Mouse (Mus musculus) kidney, embryonic 15.5 days (tissue): ENCODE results near the gene Lpcat3. TPM values are rescaled to one million over a fixed set of nuclear protein-coding genes. Genes with fewer than 3 reads are reported as not detected.

Source experiments
- ATAC-seq: fragments of 200-750 bp; cut with Nextera tagmentation; replicated peaks from 2 replicates; pipeline ENCODE4 v1.8.0; 2017; ENCODE audit warnings: moderate TSS enrichment; ENCODE audit not compliant: low FRiP score
- H3K27ac ChIP-seq: fragments of 300-500 bp; sonication (generic); 2 replicates; pipeline ENCODE4 v1.5.1; 2015; ENCODE audit warnings: mild to moderate bottlenecking, inconsistent platforms
- H3K27me3 ChIP-seq: fragments of 300-500 bp; sonication (generic); 2 replicates; pipeline ENCODE4 v1.6.1; 2015; ENCODE audit warnings: inconsistent platforms
- H3K36me3 ChIP-seq: fragments of 300-500 bp; sonication (generic); 2 replicates; pipeline ENCODE4 v1.6.1; 2015; ENCODE audit warnings: inconsistent platforms
- H3K4me1 ChIP-seq: fragments of 300-500 bp; sonication (generic); 2 replicates; pipeline ENCODE4 v1.6.1; 2015; ENCODE audit warnings: inconsistent platforms
- H3K4me2 ChIP-seq: fragments of 300-500 bp; sonication (generic); 2 replicates; pipeline ENCODE4 v1.6.1; 2015; ENCODE audit warnings: moderate library complexity, mild to moderate bottlenecking, inconsistent platforms
- H3K4me3 ChIP-seq: fragments of 300-500 bp; sonication (generic); replicated peaks from 2 replicates; pipeline ENCODE4 v1.5.1; 2015; ENCODE audit warnings: mild to moderate bottlenecking, inconsistent platforms
- H3K9ac ChIP-seq: fragments of 300-500 bp; sonication (generic); 2 replicates; pipeline ENCODE4 v1.6.1; 2015; ENCODE audit warnings: mild to moderate bottlenecking, inconsistent platforms
- H3K9me3 ChIP-seq: fragments of 300-500 bp; sonication (generic); replicated peaks from 2 replicates; pipeline ENCODE4 v1.6.1; 2016; ENCODE audit warnings: inconsistent platforms
- WGBS: fragments of 180-500 bp; shearing (Covaris S2); methylation state at CpG from one replicate; pipeline ENCODE4 v1.1.7; 2015; ENCODE audit warnings: mixed read lengths; 5-methylcytosine and 5-hydroxymethylcytosine counted together
- microRNA counts: library from miRNA; unstranded; fragments of <30 nt; microRNA quantifications from one replicate; lab custom pipeline; 2016
- microRNA-seq: library from miRNA; unstranded; fragments of <30 nt; microRNA quantifications from one replicate; pipeline ENCODE4, GENCODE M21; 2016
- polyA plus RNA-seq: library from polyadenylated mRNA; unstranded; fragments of >200 nt; fragmentation: Nextera tagmentation; extraction: Ambion mirVana; gene quantifications from 2 replicates; pipeline ENCODE4 v1.2.1, GENCODE M21; 2015

Lpcat3 gene
- polyA plus RNA-seq, 1 experiment from 2014 or later, result 80.4 TPM

GRCm38 (mm10) chr6:124743647-124744046 lies 80.8 kb downstream of the Lpcat3 start:
- Histone ChIP-seq H3K36me3 (peaks cover 54% of the 10 kb centered on the region), H3K27me3 (no peaks in the 10 kb centered on the region), H3K4me1 (peaks cover 63% of the 10 kb centered on the region), H3K27ac (no peak overlapping the region), H3K9me3 (no peaks in the 10 kb centered on the region), H3K9ac (no peak overlapping the region), H3K4me2 (no peak overlapping the region), H3K4me3 (no peak overlapping the region)
- 84% methylated on average over 8 of the region's 8 CpGs for WGBS
- ATAC-seq, result no peak

- 48% methylated on average over 26 of the region's 26 CpGs for WGBS
Observed at GRCm38 (mm10) chr6:124744755-124745321, 82.0 kb downstream of the Lpcat3 start.

DNA sequence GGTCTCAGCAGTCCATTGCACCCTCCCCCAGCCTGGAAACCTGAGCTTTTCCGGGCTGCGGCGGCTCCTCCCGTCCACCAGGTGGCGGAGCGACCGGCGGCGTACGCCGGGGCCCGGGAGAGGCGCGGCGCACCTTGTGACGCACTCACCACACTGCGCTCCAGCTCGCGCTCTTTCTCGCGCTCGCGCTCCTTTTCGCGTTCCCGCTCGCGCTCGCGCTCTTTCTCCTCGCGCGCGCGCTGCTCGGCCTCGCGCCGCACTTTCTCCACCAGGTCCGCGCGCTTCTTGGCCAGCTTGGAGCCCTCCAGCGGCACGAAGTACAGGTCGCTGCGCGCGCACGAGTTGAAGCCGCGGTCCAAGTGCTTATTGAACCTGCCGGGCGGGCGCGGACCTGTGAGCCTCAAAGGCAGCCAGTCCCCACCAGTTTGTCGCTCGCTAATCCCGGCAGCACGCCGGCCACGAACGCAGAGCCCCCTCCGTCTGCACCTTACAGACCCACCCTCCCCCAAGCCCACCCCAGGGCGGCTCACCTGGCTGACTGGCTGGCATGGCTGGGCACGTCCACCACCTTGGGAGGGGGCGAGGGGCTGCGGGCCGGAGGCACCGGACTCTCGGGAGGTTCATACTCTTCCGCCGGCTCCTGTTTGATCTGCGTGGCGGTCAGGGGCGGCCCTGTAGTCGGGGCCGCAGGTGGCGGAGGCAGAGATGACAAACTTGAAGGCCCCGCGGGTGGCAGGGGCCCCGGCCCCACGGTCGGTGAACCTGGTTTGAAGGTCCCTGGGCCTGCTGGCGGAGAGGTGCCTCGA lies 82.9 kb downstream of the Lpcat3 start:
- H3K4me1 ChIP-seq, result peaks cover 52% of the 10 kb centered on the region
- ATAC-seq, result peak; percentile 85
- peak overlapping the region; percentile 94 for H3K4me2 ChIP-seq
- peak overlapping the region; percentile 71 for H3K9ac ChIP-seq
- no peaks in the 10 kb centered on the region for H3K9me3 ChIP-seq
- peaks cover 65% of the 10 kb centered on the region for H3K36me3 ChIP-seq
- 2% methylated on average over 85 of the region's 85 CpGs for WGBS
- H3K27ac ChIP-seq, result peak overlapping the region; percentile 95
- no peaks in the 10 kb centered on the region for H3K27me3 ChIP-seq
- H3K4me3 ChIP-seq, result peak overlapping the region; percentile 55

More at GRCm38 (mm10) chr6:124744755-124745321, 82.0 kb downstream of the Lpcat3 start:
- Histone ChIP-seq H3K4me1 (peaks cover 52% of the 10 kb centered on the region), H3K36me3 (peaks cover 65% of the 10 kb centered on the region), H3K9ac (peak overlapping the region; percentile 10), H3K4me2 (peak overlapping the region; percentile 94), H3K27ac (peak overlapping the region; percentile 95), H3K9me3 (no peaks in the 10 kb centered on the region), H3K4me3 (peak overlapping the region; percentile 55), H3K27me3 (no peaks in the 10 kb centered on the region)
- 0 out of 2 replicates have a peak, but pooled peaks have one; percentile 1 for ATAC-seq

- Histone ChIP-seq H3K9ac (peak overlapping the region; percentile 71), H3K27ac (peak overlapping the region; percentile 95), H3K4me1 (peaks cover 52% of the 10 kb centered on the region), H3K4me3 (peak overlapping the region; percentile 55), H3K36me3 (peaks cover 69% of the 10 kb centered on the region), H3K4me2 (peak overlapping the region; percentile 94), H3K9me3 (no peaks in the 10 kb centered on the region), H3K27me3 (no peaks in the 10 kb centered on the region)
- ATAC-seq, result peak; percentile 3
- whole genome bisulfite sequencing, result 24% methylated on average over 8 of the region's 8 CpGs
Observed at GRCm38 (mm10) chr6:124746296-124746605, 83.4 kb downstream of the Lpcat3 start.

DNA sequence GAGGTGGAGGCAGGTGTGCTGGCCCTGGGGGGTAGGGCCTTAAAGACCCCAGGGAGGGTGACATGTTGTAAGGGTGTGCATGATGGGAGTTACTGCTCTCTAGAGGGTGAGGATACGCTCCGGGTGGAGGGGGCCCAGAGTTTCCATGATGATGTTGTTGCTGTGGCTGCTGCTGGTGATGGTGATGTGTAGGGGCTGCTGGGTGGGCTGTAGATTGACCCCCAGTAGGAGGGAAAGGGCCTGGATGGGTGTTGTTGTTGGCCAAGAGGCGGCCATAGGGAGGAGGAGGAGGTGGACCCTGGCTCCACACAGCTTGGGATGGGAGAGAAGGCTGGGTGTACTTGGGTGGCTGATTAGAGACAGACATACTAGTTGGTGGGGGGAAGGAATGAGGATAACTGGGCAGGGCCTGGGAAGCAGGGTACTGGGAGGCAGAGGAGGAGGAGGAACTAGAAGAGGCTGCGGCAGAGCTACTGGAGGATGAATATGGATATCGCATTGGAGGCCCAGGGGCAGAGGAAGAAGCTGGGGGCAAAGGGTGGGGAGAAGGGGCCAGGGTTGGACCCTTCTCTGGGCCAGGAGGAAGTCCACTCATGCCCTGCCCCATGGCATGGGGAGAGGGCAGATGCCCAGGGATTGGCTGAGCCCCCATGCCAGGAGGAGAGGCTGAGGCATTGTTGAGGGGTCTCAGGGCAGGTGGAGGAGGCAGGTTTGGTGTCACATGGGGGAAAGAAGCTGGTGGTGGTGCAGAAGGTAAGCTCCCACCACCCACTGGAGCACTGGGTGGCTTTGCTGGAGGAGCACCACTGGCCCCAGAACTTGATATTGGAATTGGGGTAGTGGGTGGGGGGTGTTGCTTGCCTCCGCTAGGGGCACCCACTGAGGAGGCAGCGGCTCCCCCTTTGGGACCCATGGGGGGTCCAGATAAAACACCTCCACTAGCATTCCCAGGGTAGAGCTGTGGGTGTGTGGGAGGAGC lies 84.1 kb downstream of the Lpcat3 start:
- Histone ChIP-seq H3K36me3 (peaks cover 73% of the 10 kb centered on the region), H3K27me3 (no peaks in the 10 kb centered on the region), H3K9me3 (no peaks in the 10 kb centered on the region), H3K27ac (peak overlapping the region; percentile 95; the same call in 1 of the 2 replicates), H3K4me1 (peaks cover 47% of the 10 kb centered on the region), H3K9ac (peak overlapping the region; percentile 71), H3K4me3 (peak overlapping the region; percentile 55), H3K4me2 (peak overlapping the region; percentile 94)
- 82% methylated on average over 7 of the region's 7 CpGs for WGBS
- no peak; the same call in 1 of the 2 replicates for ATAC-seq

DNA sequence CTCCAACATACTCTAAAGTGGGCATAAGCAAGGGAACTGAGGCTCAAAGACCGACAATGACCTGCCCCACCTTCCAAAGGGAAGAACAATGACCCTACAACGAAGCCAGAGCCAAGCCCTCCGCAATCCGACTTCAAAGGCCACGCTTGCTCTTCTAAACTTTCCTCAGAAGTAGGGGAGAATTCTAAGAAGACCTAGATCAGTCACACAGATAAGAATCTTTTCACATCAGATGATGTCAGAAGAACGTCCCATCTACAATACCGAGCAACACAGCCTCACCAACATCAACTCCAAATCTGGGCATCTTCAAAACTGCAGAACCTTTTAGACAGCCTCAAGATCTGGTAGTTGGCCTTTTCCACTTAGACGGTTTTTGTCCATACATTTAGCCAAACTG lies 87.6 kb downstream of the Lpcat3 start:
- H3K4me3 ChIP-seq, result no peak overlapping the region
- H3K27ac ChIP-seq, result no peak overlapping the region
- no peak for ATAC-seq
- 82% methylated on average over 8 of the region's 8 CpGs for WGBS
- H3K27me3 ChIP-seq, result no peaks in the 10 kb centered on the region
- no peak overlapping the region for H3K4me2 ChIP-seq
- no peak overlapping the region for H3K9ac ChIP-seq
- peaks cover 51% of the 10 kb centered on the region for H3K4me1 ChIP-seq
- H3K36me3 ChIP-seq, result peaks cover 52% of the 10 kb centered on the region
- no peaks in the 10 kb centered on the region for H3K9me3 ChIP-seq

DNA sequence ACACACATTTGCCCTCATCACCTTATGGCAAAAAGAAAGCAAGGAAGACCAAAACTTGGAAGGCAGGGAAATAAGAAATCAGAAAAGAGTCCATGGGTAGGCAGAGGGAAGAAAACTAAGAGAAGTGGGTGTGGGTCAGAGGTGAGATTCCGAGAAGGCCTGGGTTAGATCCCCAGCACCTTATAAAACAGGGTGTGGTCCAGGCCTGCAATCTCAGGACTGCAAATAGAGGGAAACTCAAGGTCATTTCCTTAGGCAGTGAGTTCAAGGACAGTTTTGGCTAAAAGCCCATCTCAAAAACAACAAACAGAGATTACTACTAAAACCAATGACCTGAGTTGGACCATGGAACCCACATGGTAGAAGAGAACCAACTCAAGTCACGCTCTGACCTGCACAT lies 91.0 kb downstream of the Lpcat3 start:
- WGBS, result 89% methylated on average over 2 of the region's 2 CpGs
- no peak for ATAC-seq
- peak overlapping the region; percentile 75; the same call in 1 of the 2 replicates for H3K4me2 ChIP-seq
- no peaks in the 10 kb centered on the region for H3K9me3 ChIP-seq
- no peak overlapping the region for H3K4me3 ChIP-seq
- no peaks in the 10 kb centered on the region for H3K27me3 ChIP-seq
- no peak overlapping the region for H3K9ac ChIP-seq
- H3K36me3 ChIP-seq, result peaks cover 24% of the 10 kb centered on the region
- peaks cover 50% of the 10 kb centered on the region for H3K4me1 ChIP-seq
- no peak overlapping the region for H3K27ac ChIP-seq

MicroRNA genes within 50 kb of the gene (microRNA counts, 519-probe panel; counts per million panel counts)
- microRNA mmu-miR-141 (lab: Ali Mortazavi, UCI) (2,543 counts per million, percentile 48 among the panel's probes with 10 or more counts), microRNA mmu-miR-200c (lab: Ali Mortazavi, UCI) (3,228 counts per million, percentile 86 among the panel's probes with 10 or more counts)

Small RNA genes lying within 50 kb of the gene (microRNA-seq; reads per million reads assigned to microRNA genes)
- gene Mir141 (626 reads per million, percentile 76 among the genes with 10 or more reads in this experiment), gene Mir200c (4,337 reads per million, percentile 92 among the genes with 10 or more reads in this experiment)

Other genes with a start within 250 kb of the Lpcat3 start
- 40.6 and 46.4 TPM in 2 replicates for gene Pex5, start 248.0 kb upstream of the Lpcat3 start, polyA plus RNA-seq
- 3.9 and 5.9 TPM in 2 replicates for gene Clstn3, start 198.2 kb upstream of the Lpcat3 start, polyA plus RNA-seq
- 1.6 and 2.0 TPM in 2 replicates for gene C1rl, start 169.9 kb upstream of the Lpcat3 start, polyA plus RNA-seq
- gene C1ra, start 150.6 kb upstream of the Lpcat3 start, polyA plus RNA-seq, result 7.9 and 8.3 TPM in 2 replicates
- 21.8 and 23.1 TPM in 2 replicates for gene C1s1, start 120.7 kb upstream of the Lpcat3 start, polyA plus RNA-seq
- not detected in 2 replicates for gene C1rb, start 92.7 kb upstream of the Lpcat3 start, polyA plus RNA-seq
- 0.16 and 0.21 TPM in 2 replicates for gene C1s2, start 26.9 kb upstream of the Lpcat3 start, polyA plus RNA-seq
- 206 and 224 TPM in 2 replicates for gene Emg1, start 49.2 kb downstream of the Lpcat3 start, polyA plus RNA-seq
- gene Phb2, start 49.3 kb downstream of the Lpcat3 start, polyA plus RNA-seq, result 401 and 402 TPM in 2 replicates
- gene Ptpn6, start 75.7 kb downstream of the Lpcat3 start, polyA plus RNA-seq, result 12.5 and 13.3 TPM in 2 replicates
- 516 and 519 TPM in 2 replicates for gene Grcc10, start 78.3 kb downstream of the Lpcat3 start, polyA plus RNA-seq
- not detected in 2 replicates for gene Gm45234, start 93.0 kb downstream of the Lpcat3 start, polyA plus RNA-seq
- gene Atn1, start 93.5 kb downstream of the Lpcat3 start, polyA plus RNA-seq, result 17.0 and 17.7 TPM in 2 replicates
- gene Eno2, start 106.6 kb downstream of the Lpcat3 start, polyA plus RNA-seq, result 10.5 and 12.4 TPM in 2 replicates
- gene Lrrc23, start 116.7 kb downstream of the Lpcat3 start, polyA plus RNA-seq, result 0.37 and 0.90 TPM in 2 replicates
- 15.3 and 18.2 TPM in 2 replicates for gene Spsb2, start 145.6 kb downstream of the Lpcat3 start, polyA plus RNA-seq
- 717 and 755 TPM in 2 replicates for gene Tpi1, start 151.3 kb downstream of the Lpcat3 start, polyA plus RNA-seq
- 149 and 175 TPM in 2 replicates for gene Usp5, start 166.5 kb downstream of the Lpcat3 start, polyA plus RNA-seq
- 178 and 185 TPM in 2 replicates for gene Cdca3, start 166.5 kb downstream of the Lpcat3 start, polyA plus RNA-seq
- 1.1 and 2.9 TPM in 2 replicates for gene Gnb3, start 177.2 kb downstream of the Lpcat3 start, polyA plus RNA-seq
- gene P3h3, start 194.7 kb downstream of the Lpcat3 start, polyA plus RNA-seq, result 23.7 and 28.6 TPM in 2 replicates
- 1.2 and 1.6 TPM in 2 replicates for gene Gpr162, start 201.0 kb downstream of the Lpcat3 start, polyA plus RNA-seq
- gene Cd4, start 225.2 kb downstream of the Lpcat3 start, polyA plus RNA-seq, result 0.06 and 0.26 TPM in 2 replicates
- 1.7 and 1.8 TPM in 2 replicates for gene Lag3, start 248.7 kb downstream of the Lpcat3 start, polyA plus RNA-seq